Mouse (Mus musculus): ENCODE results near the gene Psmd11.
"Not testable (repeated sequence)": the region's sequence is repeated elsewhere in the genome, so short reads cannot be mapped to it uniquely, and the experiment has no call there.

Gene Psmd11

DNA sequence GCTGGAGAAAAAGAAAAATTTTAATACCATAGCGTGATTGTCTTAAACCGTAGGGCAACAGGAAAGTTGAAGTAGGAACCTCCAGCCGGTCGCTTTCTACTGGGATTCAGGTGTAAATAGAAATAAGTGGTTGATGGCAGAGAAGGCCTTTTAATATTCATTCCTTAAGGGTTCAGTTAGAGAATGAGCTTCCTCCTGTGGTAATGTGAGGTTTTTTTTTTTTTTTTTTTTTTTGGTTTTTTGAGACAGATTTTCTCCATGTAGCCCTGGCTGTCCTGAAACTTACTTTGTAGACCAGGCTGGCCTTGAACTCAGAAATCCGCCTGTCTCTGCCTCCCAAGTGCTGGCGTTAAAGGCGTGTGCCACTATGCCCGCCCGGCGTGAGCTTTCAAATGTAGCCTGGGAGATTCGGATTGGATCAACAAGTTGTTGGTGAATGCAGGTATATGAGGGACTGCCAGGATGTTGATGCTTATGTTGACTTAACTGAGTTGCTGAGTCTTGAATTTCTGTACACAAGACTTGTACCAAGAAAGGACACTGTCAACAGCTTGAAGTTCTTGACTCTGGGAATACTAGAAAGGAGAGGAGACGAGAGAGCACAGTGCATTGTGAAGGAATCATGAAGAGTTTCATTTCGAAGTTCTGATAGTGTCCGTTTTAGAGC is 1.2 kb downstream of the Psmd11 start:
- no peak for DNase-seq

DNA sequence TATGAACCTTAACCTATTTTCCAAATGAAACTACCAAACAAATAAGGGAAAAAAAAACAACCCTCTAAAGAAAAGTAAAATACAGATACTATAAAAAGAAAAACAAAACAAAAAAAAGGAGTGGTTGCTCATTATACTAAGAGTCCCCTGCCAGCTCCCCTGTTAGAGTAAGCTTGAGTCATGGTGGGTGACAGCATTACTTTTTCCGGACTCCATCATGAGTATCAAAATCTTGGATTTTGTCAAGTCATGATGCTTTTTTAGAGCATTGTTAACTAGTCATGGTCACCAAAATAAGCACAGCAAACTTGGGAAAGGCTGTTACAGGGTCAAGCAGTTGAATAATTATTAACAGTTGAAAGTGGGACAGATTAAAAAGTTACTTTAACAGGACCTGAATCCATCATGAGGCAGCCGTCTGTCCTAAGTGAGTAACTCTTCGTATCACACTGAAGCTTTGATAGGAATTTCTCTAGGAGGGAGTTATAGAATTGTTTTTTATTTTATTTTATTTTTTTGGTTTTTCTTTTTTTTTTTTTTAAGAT is 2.0 kb downstream of the Psmd11 start:
- no peak for DNase-seq

DNA sequence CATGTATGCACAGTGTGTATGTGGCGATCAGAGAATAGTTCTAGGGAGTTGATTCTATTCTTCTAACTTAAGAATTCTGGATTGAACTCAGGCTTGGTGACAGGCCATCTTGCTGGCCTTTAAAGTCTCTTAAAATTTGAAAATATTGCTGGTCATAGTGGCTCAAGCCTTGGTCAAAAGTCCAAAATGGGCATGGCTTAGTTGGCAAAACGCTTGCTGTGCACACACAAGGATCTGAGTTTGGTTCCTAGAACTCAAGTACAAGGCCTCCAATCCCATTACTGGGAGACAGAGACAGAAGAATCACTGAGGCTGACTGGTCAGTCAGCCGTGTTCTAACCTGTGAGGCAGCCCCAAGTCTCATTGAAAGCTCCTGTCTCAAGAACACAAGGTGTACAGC is 18.5 kb downstream of the Psmd11 start:
- no peak for DNase-seq

DNA sequence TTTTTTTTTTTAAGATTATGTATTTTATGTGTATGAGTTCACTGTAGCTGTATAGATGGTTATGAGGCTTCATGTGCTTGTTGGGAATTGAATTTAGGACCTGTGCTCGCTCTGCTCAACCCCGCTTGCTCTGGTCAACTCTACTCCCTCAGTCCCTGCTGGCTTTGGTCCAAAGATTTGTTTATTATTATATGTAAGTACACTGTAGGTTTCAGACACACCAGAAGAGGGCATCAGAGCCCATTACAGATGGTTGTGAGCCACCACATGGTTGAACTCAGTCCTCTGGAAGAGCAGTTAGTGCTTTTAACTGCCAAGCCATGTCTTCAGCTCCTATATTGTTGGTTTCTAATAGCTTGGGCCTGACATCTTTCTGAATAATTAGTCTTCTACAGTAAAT is 21.4 kb downstream of the Psmd11 start:
- DNase-seq = peak in 1 of 2 experiments; percentile 9

DNA sequence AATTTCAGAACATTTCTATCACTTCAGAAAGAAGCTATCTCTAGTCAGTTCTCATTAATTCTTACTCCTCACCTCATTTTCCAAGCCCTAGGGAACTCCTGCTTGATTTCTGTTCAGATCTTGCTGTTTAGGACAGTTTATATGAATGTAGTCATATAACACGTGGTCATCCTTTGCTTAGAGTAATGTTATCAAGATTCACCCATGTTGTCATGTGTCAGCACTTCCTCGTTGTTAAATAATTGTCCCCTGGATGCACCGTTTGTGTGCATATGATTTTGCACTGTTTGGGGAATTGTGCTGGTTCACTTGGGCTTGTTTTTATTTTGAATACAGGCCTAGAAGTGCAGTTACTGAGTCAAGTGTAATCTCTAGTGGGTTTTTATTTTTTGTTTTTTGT is 23.8 kb downstream of the Psmd11 start:
- DNase-seq = no peak

DNA sequence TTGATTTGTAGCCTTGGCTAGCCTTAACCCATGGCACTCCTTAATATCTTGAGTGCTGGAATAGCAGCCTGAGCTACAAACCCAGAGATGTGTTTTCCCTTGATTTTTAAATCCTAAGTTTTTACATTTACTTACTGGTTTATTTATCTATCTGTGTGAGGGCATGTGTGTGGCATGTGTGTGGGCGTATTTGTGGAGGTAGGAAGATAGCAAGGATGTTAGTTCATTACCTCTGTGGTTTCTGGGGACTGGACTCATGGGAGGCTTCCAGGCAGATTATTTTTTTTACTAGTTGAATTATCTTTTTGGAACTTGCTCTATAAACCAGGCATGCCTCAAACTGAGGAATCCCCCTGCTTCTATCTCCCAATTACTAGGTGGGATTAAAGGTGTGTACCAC is 24.8 kb downstream of the Psmd11 start:
- DNase-seq = no peak

DNA sequence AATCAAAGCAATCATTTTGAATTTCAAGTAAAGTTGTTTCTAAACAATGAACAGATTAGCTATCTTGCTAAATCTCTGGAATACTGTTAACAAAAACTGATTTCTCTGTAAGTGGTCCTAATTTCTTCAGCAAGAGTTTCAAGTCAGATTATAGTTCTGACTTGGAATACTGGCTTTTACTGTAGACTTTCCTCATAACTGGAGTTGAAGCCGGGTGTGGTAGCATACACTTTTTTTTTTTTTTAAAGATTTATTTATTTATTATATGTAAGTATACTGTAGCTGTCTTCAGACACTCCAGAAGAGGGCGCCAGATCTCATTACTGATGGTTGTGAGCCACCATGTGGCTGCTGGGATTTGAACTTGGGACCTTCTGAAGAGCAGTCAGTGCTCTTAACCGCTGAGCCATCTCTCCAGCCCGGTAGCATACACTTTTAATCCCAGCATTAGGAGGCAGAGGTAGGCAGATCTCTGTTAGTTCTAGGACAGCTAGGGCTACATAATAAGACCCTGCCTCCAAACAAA is 35.3 kb downstream of the Psmd11 start:
- DNase-seq = not testable (repeated sequence)

DNA sequence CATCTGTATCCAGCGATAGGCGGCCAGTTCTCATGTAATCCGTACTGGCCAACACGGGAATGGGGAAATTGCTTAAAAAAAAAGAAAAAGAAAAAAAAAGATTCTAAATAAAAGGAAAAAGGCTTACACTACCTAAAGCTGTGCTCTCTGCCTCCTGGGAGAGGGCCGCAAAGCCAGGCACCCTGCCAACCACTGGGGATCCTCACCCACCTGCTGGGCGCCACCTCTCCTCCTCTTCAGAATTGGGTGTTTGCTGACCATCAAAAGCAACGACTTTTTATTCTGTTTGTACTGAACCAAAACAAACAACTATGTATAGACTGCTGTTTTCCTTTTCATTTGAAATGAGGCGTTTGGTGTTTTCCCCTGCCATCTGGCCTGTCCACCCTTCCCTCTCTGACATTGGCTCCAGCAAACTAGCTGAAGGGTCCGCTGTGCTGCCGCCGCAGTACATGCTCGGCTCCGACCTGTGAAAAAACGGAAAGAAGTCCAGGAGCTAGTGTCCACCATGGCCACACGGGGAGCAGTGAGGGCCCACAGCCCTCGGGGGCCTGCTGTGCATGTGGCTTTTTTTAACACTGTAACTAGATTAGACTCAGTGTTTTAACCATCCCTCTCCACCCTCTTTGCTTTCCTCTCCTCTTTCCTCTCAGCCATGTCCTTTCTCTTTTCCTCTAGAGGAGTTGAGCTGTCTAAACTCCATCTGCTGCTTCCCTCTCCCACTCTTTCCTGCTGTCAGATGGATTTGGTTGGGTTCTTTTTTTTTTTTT is 43.6 kb downstream of the Psmd11 start:
- peak; percentile 54 to 61 for DNase-seq

DNA sequence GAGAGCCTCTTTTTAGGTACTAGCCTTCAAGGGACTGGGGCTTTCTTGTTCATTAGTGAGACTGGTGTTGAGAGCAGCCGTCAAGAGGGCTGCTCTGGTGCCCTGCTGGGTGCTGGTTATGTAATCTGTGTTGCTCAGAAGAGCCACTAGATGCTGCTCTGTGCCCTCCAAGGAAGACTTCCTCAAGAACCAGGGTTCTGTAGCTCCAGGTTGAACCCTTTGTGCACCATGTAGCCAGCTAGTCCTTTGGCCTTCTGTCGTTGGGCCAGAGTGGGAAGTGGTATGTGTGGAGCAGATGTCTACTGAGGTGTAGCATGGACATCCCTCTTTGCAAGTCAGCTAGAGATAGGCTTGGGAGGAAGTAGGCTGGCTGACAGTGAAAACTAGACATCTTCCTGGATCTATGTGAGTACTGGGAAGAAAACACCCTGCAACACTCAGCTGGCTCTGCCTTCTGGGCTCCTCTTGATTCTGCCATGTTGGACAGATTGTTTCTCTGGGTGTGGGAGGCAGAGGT is 45.8 kb downstream of the Psmd11 start:
- DNase-seq = peak; percentile 85 to 86

DNA sequence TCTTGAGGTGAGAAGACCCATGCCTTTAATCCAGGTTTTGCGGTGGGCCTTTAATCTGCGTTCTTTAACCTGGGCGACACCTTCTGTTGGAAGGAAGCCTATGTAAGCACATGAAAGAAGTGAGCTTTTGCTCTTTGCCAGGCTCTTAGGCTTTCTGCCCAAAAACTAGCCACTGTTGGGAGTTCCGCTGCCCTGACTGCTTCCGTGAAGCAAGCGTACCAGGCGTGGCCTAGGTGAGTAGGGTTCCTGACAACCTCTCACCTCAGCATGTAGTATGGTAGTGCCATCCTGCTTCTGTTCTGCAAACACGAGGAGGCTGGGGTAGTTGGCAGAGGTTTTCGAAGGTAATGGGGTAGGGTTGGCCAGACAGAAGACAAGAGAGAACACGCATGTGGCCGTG is 46.4 kb downstream of the Psmd11 start:
- DNase-seq = peak in 1 of 2 experiments; percentile 26

DNA sequence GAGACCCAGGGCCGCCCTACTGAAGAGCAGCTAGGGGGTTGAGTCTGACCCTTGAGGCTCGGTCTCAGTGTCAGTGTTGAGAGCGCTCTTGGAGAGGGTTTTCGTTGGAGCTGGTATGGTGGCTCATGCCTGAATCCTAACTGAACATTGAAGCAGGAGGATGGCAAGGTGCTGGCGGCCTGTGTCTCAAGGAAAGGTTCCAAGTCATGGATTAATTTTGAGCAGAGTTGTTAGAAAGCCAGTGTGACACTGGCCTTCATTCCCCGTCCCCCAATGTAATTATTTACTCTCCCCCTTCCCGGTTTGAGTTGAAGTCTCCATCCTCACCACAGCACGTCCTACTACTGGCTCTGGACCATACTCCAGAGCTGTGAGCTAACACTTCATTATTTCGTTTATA is 47.1 kb downstream of the Psmd11 start:
- peak in 1 of 2 experiments; percentile 15 for DNase-seq

DNA sequence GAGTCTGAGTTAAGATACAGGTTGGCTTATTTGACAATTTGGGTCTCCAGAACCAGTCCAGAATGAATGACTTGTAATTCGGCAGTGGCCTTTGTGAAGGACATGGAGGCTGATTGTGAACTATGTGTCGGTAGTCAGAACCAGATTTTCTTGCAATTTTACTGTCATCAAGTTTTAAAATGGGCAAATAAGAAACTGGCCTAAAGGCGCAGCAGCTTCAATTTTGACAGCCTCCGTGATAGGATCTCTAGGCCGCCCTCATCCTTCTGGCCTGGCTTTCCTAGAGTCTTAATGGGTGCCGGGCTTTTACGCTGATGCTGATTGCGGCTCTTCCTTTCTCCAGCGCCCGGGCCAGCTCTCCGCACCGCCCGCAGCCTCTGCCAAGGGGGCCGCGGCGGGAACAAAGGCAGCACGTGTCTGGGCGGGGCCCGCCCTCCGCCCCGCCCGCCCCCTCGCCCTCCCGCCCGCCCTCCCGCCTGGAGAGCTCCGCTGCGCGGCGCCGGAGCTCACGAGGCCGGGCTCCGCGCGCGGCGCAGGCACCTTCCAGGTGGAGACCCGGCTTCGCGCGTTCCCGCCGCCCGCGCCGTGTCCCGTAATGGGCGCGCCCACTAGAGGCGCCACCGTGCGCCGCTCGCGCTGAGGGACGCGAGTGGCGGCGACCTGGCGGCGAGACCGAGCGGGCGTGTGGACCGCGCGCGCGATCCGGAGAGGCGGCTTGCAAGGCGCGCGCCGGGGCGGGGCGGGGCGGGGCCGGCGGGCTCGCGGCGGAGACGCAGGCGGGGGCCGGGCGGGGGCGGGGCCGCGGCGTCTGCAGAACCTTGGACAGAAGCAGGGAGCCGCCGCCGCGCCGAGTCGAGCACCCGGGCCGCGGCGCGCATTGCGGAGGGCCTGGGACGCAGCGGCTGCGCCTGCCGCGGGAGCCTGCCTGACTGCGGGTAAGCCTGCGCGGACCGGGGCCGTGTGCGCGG is 48.1 kb downstream of the Psmd11 start, which contains the start of gene Cdk5r1:
Gene Cdk5r1 (plus strand): TSS at position 802 of the 968 bp plus-strand sequence.
- peak; percentile 97 to 98 for DNase-seq

DNA sequence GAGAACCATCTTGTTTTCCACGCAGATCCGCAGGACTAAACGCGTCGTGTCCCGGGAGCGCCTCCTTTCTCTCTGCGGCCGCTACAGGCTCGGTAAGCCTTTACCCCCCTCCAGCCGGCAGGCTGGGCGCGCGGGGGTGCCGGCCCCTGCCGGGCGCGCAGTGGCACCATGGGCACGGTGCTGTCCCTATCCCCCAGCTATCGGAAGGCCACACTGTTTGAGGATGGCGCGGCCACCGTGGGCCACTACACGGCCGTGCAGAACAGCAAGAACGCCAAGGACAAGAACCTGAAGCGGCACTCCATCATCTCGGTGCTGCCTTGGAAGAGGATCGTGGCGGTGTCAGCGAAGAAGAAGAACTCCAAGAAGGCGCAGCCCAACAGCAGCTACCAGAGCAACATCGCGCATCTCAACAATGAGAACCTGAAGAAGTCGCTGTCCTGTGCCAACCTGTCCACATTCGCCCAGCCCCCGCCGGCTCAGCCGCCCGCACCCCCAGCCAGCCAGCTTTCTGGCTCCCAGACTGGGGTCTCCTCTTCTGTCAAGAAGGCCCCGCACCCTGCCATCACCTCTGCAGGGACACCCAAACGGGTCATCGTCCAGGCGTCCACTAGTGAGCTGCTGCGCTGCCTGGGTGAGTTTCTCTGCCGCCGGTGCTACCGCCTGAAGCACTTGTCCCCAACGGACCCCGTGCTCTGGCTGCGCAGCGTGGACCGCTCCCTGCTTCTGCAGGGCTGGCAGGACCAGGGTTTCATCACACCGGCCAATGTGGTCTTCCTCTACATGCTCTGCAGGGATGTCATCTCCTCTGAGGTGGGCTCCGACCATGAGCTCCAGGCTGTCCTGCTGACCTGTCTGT is 49.2 kb downstream of the Psmd11 start:
- peak; percentile 67 to 72 for DNase-seq

DNA sequence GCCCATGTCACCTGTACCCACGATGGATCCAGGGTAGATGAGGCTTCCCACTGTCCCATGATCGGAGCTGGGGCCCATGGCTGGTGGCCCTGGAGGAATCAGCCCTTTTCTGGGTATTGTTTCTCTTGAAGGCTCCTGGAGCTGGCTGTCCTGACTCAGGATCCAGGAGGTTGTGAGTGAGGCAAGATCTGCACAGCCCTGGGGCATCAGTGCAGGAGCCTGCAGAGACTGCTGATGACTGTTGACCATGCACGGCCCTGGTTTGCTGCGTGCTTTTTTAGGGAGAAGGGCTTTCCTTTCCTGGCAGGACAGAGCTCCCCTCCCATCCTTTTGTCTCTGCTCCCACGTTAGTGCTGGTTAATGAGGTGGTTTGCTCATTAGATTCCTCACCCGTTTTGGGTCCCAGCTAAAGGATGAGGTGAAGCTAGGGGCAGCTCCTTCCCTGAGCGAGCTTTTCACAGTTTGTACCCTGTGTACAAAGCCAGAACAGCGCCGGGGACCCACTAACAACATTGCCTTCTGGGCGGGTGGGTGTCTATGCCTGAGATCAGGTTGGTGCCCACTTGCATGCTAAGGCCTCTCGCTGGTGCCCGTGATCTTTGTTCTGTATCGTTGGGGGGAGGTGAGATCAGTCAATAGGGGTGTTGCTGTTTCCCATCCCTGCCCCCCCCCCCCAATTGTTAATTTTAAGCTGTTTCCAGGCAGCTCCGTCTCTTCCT is 50.4 kb downstream of the Psmd11 start:
- peak in 1 of 2 experiments; percentile 55 for DNase-seq

DNA sequence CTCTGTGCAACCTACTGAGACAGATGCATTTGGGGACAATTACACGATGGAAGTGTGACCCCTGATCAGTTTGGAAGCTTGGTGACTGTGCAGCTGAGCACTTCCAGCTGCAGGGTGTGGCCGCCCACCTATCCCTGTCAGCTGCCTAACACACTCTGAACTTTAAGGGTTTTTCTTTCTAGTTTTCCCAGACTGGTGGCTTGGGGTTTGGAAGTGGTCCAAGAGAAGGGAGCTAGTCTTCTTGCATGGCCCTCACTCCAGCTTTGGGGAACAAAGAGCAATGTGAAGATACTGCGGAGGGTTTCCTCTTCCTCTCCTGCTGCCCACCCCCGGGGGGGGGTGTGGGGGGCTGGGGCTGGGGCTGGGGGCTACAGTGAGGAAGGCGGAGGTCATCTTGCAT is 51.0 kb downstream of the Psmd11 start:
- DNase-seq = peak; percentile 65 to 68

DNA sequence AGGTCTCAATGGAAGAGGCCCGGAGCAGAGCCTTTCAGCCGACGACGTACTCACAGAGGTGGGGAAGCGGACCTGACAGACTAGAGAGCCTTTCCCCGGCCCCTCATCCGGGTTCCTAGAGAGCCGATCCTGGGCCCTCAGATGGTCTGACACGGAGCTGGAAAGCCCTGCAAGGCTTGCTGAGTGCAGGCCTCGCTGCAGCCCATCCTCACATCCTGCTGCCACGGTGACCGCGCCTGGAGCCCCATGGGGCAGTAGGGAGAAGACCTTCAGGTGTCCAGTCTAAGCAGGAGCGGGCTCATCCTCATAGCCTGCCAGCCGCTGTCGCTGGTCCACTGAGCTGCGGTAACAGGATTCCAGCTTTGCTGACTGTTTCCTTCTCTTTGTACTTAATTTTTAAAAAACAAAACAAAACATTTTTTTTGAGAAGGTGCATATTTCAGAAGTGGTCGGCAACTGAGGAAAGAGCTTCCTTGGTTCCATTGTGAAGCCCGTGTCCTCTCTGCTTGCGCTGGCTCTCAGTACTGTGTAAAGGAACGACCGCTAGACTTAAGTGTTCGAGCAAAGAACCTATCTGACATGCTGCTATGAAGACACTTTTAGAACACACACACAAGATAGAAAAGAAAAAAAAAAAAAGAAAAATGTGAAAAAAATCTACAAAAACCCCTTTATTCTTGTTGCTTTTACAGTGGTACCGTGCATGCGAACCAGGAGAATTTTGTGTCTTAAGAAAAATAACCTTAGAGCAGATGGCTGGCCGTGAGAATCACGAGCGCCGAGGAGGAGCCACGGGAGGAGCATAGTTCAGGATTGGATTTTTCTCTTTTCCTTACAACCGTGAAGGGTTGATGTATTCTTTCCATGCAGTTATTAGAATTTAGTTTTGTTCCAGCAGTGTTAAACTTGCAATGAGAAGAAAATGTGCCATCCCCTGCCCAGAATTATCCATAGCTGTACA is 51.8 kb downstream of the Psmd11 start:
- DNase-seq = peak; percentile 61 to 67

DNA sequence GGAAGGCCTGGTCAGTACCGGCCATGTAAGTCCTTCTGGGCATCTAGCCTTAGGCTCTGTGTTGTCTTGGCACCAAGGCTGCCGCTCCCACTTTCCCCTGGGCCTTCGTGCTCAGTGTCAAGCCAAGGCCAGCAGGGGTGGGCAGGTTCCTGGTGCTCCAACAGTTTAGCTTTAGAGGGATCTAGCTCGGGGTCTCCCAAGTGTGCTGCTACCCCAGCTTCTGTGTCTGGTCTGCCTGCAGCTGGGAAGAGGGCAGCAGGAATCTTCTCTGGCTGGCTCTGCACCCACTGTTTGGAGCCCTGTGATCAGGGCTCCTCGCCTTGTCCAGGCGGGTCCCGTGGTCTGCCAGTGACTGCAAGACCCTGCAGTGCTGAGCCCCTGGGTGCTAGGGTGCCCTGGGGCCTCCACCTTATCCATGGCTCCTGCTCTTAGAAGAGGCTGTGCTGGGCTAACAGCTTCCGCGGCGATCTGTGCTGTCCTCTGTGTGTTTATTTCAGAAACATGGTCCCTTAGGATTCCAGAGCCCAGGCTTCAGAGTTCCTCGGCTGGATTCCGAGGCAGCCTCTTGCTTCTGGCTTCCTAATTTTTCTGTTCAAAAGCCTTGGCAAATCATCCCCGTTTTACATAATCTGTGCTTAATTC is 53.1 kb downstream of the Psmd11 start:
- peak in 1 of 2 experiments; percentile 50 for DNase-seq

DNA sequence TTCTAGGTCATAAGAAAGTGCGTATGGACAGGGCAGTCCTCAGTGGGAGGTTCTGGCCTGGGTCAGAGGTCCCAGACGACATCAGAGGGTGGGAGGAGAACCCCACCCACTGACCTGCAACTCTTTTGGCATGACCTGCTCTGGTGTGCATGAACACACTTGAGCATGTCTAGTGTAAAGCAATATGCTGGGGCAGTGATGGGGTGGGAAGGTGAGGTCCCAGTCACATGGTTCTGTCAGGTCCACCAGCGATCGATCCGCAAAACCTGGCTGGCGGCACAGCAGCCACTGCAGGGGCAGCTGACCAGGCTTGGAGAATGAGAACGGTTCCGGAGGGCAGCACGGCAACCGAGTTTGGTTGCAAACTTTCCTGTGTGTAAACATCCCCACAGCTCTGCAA is 53.9 kb downstream of the Psmd11 start:
- DNase-seq = peak in 1 of 2 experiments; percentile 35

DNA sequence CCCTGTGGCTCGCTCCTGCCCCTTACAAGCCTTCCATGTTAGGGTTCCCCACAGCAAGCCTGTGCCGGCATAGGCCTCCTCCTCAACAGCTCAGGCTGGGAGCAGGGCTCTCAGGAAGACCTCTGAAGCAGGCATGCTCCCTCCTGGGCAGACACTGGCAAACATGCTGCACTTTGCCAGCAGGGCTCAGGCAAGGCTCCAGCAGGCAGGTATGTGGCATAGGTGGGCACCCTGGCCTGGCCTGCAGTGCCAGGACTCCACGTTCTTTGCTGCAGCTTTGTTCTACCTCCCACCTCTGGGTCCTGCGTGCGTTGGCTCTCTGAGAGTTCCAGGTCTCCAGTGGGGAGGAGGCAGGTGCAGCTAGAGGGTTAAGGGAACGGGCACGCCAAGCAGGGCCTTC is 54.5 kb downstream of the Psmd11 start:
- DNase-seq = peak in 1 of 2 experiments; percentile 58
